Mouse (Mus musculus) liver, embryonic 14.5 days (tissue): ENCODE measurements around the gene Col4a2. TPM values are rescaled to one million over a fixed set of nuclear protein-coding genes. Genes with fewer than 3 reads are reported as not detected.

Experiments used
- ATAC-seq: fragments of 200-750 bp; cut with Nextera tagmentation; 2 replicates; pipeline ENCODE4 v1.8.0; 2017; ENCODE audit warnings: moderate number of reproducible peaks, mild to moderate bottlenecking, moderate library complexity; ENCODE audit not compliant: insufficient read depth
- DNase-seq, 3 experiments: peaks; one replicate each; pipeline ENCODE4 v3.0.0-alpha.2; 2012 to 2013; ENCODE audit warnings: low read depth in 3 of 3, low spot score in 3 of 3
- H3K27ac ChIP-seq: fragments of 300-500 bp; sonication (generic); 2 replicates; pipeline ENCODE4 v1.5.1; 2014; ENCODE audit warnings: moderate library complexity, mild to moderate bottlenecking, control low read depth, inconsistent platforms
- H3K27me3 ChIP-seq: fragments of 300-500 bp; sonication (generic); 2 replicates; pipeline ENCODE4 v1.6.1; 2014; ENCODE audit warnings: mild to moderate bottlenecking, low read length, moderate library complexity; ENCODE audit not compliant: control insufficient read depth, insufficient read depth
- H3K36me3 ChIP-seq: fragments of 300-500 bp; sonication (generic); replicated peaks from 2 replicates; pipeline ENCODE4 v1.6.1; 2014; ENCODE audit warnings: low read depth; ENCODE audit not compliant: control insufficient read depth, insufficient read depth
- H3K4me1 ChIP-seq, 2 experiments: fragments of 200-500 bp in 1 of 2; fragments of 300-500 bp in 1 of 2; sonication (generic) in 1 of 2; replicated peaks; 2 replicates each; pipeline ENCODE4 v1.6.1; 2012 to 2014; ENCODE audit warnings: antibody characterized with exemption in 1 of 2, inconsistent platforms in 1 of 2, low read length in 1 of 2; ENCODE audit not compliant: control insufficient read depth in 2 of 2, insufficient read depth in 2 of 2
- H3K4me2 ChIP-seq: fragments of 300-500 bp; sonication (generic); 2 replicates; pipeline ENCODE4 v1.6.1; 2014; ENCODE audit warnings: low read depth, mild to moderate bottlenecking, control low read depth, moderate library complexity
- H3K4me3 ChIP-seq, 2 experiments: fragments of 200-500 bp in 1 of 2; fragments of 300-500 bp in 1 of 2; sonication (generic) in 1 of 2; 2 replicates each; pipeline ENCODE4 v1.5.1; 2012 to 2014; ENCODE audit warnings: low read depth in 2 of 2, low read length in 2 of 2, mild to moderate bottlenecking in 2 of 2, control low read depth in 1 of 2, inconsistent platforms in 1 of 2, moderate library complexity in 1 of 2; ENCODE audit not compliant: insufficient read depth in 1 of 2
- H3K9ac ChIP-seq: fragments of 300-500 bp; sonication (generic); replicated peaks from 2 replicates; pipeline ENCODE4 v1.6.1; 2014; ENCODE audit warnings: mild to moderate bottlenecking, control low read depth, moderate library complexity
- H3K9me3 ChIP-seq: fragments of 300-500 bp; sonication (generic); 2 replicates; pipeline ENCODE4 v1.6.1; 2016; ENCODE audit warnings: low read length, mixed read lengths; ENCODE audit not compliant: control insufficient read depth
- CTCF ChIP-seq: IDR thresholded peaks from 2 replicates; pipeline ENCODE4 v1.5.1; 2016; ENCODE audit warnings: antibody characterized with exemption, low read depth, control low read depth
- EP300 ChIP-seq: IDR thresholded peaks from 2 replicates; pipeline ENCODE4 v1.6.1; 2016; ENCODE audit warnings: antibody characterized with exemption, low read depth
- WGBS: fragments of 180-500 bp; shearing (Covaris S2); extraction: QIAGEN DNeasy Blood & Tissue Kit; methylation state at CpG from one replicate; pipeline ENCODE4 v1.1.7; 2014; ENCODE audit not compliant: insufficient replicate concordance; 5-methylcytosine and 5-hydroxymethylcytosine counted together
- polyA plus RNA-seq, 2 experiments: library from polyadenylated mRNA; depleted of rRNA in 1 of 2; stranded (reverse) in 1 of 2; unstranded in 1 of 2; fragments of >200 nt; fragmentation: Nextera tagmentation in 1 of 2; extraction: Ambion mirVana in 1 of 2; gene quantifications; 2 replicates each; pipeline versions ENCODE4 v1.2.1 to v1.2.3; 2012 to 2014

Gene Col4a2
- polyA plus RNA-seq, 2 experiments: 4.7 to 4.9 TPM

- peaks cover 37% of the 10 kb centered on the region for H3K27me3 ChIP-seq
- no peak for TF ChIP-seq CTCF
- TF ChIP-seq EP300: no peak
- no peaks in the 10 kb centered on the region for H3K36me3 ChIP-seq
- DNase-seq: no peak
- no peaks in the 10 kb centered on the region for H3K9me3 ChIP-seq
- H3K9ac ChIP-seq: no peak overlapping the region
- no peak for ATAC-seq
- no peak overlapping the region for H3K4me2 ChIP-seq
- WGBS: 56% methylated on average over 16 of the region's 16 CpGs
- no peak overlapping the region for H3K27ac ChIP-seq
- no peaks in the 10 kb centered on the region for H3K4me1 ChIP-seq
- no peak overlapping the region for H3K4me3 ChIP-seq
Measured at GRCm38 (mm10) chr8:11315179-11315943, 2.8 kb downstream of the Col4a2 start.

GRCm38 (mm10) chr8:11316118-11316517 is 3.5 kb downstream of the Col4a2 start:
- no peaks in the 10 kb centered on the region for H3K9me3 ChIP-seq
- H3K27me3 ChIP-seq: peaks cover 35% of the 10 kb centered on the region
- H3K4me2 ChIP-seq: no peak overlapping the region
- ATAC-seq: no peak
- H3K36me3 ChIP-seq: no peaks in the 10 kb centered on the region
- no peak overlapping the region for H3K9ac ChIP-seq
- TF ChIP-seq CTCF (no peak), EP300 (no peak)
- no peaks in the 10 kb centered on the region for H3K4me1 ChIP-seq
- DNase-seq: no peak
- H3K4me3 ChIP-seq: no peak overlapping the region
- no peak overlapping the region for H3K27ac ChIP-seq
- 51% methylated on average over 6 of the region's 6 CpGs for WGBS

DNA sequence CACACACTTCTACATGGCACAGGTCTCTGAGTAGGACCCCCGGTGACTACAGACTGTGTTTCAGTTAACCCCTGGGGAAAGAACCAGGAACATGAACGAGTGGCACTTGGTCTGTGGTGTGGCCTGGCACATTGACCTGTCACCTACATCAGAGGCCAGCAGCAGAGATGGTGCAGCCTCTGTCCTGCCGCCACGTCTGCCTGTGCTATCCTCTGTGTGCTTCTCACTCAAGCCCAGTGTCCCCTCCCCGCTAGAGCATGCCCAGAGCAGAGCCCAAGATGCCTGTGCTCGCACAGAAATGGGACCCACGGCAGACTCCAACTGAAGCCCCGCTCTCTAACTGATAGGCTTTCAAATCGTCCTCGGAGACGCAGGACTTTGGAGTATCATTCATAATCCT is 6.8 kb downstream of the Col4a2 start:
- WGBS: 70% methylated on average over 11 of the region's 11 CpGs
- no peak for ATAC-seq
- H3K36me3 ChIP-seq: no peaks in the 10 kb centered on the region

DNA sequence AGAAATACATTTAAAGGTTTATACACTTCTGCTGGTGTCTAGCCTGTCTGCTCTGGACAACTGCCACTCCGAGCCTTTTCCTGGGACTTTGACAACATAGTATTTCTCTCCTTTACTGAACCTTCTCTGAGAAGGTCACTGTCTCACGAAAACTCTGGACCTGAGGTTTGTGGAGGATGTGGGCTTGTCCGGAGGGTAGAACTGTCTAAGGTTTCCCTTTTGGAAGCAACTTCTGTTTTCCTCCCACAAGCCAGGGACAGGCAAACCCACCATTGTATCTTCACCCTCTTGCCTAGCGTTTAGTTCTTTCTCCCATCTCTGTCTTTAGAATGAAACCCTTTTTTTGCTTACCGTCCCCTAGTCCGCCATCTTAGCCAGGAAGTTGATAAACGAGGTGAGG is 9.2 kb downstream of the Col4a2 start:
- 36% methylated on average over 7 of the region's 7 CpGs for WGBS

More for the DNA sequence above, 6.8 kb downstream of the Col4a2 start:
- peaks cover 0 to 11% of the 10 kb centered on the region in 2 experiments; a peak in 1 of 4 replicates for H3K4me1 ChIP-seq
- H3K9me3 ChIP-seq: no peaks in the 10 kb centered on the region
- H3K27ac ChIP-seq: no peak overlapping the region
- H3K9ac ChIP-seq: no peak overlapping the region
- no peak for DNase-seq
- TF ChIP-seq EP300: no peak
- TF ChIP-seq CTCF: no peak
- no peak overlapping the region for H3K4me2 ChIP-seq
- H3K4me3 ChIP-seq: no peak overlapping the region
- peaks cover 3% of the 10 kb centered on the region; the same call in 1 of the 2 replicates for H3K27me3 ChIP-seq

DNA sequence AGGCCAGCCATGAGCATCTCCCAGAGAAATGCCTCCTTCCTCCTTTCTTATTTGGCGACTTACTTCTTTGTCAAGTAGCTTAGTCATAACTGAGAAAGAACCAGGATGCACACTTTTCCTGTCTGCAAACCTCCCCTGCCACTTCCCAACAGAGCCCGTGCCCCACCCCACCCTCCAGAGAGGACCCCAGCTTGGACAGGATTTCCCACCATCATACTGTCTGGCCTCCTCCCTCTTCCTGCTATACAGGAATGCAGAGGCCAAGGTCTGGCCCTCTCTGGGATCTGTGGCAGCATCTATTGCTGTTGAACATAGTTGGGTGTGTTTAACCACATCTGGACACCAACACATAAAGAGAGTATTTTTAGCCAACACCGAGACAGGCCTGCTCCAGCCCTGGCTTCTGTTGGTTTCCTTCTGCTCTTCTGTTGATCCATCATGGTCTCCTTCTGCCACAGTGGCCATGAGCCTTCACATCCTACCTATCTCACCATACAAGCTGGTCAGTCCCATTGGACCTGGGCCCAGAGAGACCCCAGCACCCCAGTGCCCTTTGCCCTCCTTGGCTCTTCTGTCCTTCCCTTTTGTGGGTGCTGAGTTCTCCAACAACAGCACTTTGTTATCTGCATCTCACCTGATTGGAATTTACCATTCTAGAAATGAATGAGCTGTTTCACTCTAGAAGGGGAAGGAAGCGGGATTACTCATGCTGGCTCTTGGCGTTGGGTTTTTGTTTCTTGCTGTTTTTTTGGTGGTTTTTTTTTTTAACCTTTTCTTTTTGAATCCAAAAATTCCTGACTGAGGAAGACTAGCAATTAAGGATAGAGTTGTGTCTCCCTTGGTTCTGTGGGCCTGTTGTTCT is 10.3 kb downstream of the Col4a2 start:
- ATAC-seq: no peak
- Histone ChIP-seq H3K4me2 (no peak overlapping the region), H3K4me1 (peaks cover 0 to 13% of the 10 kb centered on the region in 2 experiments; a peak in 2 of 4 replicates), H3K27me3 (no peaks in the 10 kb centered on the region), H3K9ac (no peak overlapping the region), H3K9me3 (no peaks in the 10 kb centered on the region), H3K4me3 (no peak overlapping the region), H3K27ac (no peak overlapping the region), H3K36me3 (no peaks in the 10 kb centered on the region)
- 29% methylated on average over 5 of the region's 5 CpGs for WGBS
- no peak for DNase-seq
- TF ChIP-seq EP300 (no peak), CTCF (no peak)

More for the DNA sequence above, 9.2 kb downstream of the Col4a2 start:
- H3K27ac ChIP-seq: no peak overlapping the region
- ATAC-seq (no peak), DNase-seq (no peak)
- no peak for TF ChIP-seq EP300
- TF ChIP-seq CTCF: no peak
- no peak overlapping the region for H3K4me3 ChIP-seq
- H3K4me2 ChIP-seq: no peak overlapping the region
- no peaks in the 10 kb centered on the region for H3K9me3 ChIP-seq
- no peak overlapping the region for H3K9ac ChIP-seq
- H3K36me3 ChIP-seq: no peaks in the 10 kb centered on the region
- peaks cover 0 to 13% of the 10 kb centered on the region in 2 experiments; a peak in 2 of 4 replicates for H3K4me1 ChIP-seq
- no peaks in the 10 kb centered on the region for H3K27me3 ChIP-seq
